Comparison of ENCODE assay signal across 31 mouse cellular contexts in the genomic region with DNA sequence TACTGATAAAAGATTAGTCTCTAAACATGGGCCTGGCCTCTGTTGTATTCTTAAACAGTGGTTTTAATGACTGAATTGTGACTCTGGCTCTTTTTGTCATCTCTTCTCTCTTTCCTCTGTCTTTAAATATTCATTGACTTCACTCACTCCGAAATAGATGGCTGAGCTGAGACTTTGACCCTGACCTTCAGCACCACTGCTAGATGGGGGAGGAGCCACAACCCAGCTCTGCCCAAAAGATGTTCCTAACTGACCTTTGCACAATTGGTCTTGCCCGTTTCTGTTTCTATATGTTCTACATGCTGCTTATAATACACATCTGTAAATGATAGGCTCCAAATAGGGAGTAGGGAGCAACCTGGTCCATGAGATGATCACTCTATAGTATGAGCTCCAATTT.
DNase-seq lines count a peak whose midpoint lies in the region; ATAC-seq lines count a peak whose summit lies in the region.
"Had no signal": no experiment of that assay in that cellular context is flagged by ENCODE, and none has a peak within 500 bp of the region (broad histone marks: within the 10 kb centered on the region; RNA-seq: fewer than 3 reads in every experiment).

No protein-coding gene starts in this region.

- 39% methylated on average over 2 of the region's 2 CpGs for WGBS in kidney, embryonic 15.5 days

- H3K27ac ChIP-seq in kidney, embryonic 15.5 days = no peak overlapping the region
- H3K27ac ChIP-seq: embryonic facial prominence, embryonic 13.5 days; gastrocnemius, adult 2 months; hindbrain, embryonic 13.5 days; left cerebral cortex, adult 2 months; liver, embryonic 15.5 days; lung, embryonic 15.5 days; midbrain, embryonic 13.5 days; neural tube, embryonic 13.5 days; stomach, postnatal 0 days had no signal

- no peak for ATAC-seq in kidney, embryonic 15.5 days (replicated peaks; ENCODE audit: low FRiP score)
- ATAC-seq: forebrain, embryonic 16.5 days; intestine, postnatal 0 days; midbrain, embryonic 13.5 days had no signal

- no peaks in the 10 kb centered on the region for H3K27me3 ChIP-seq in kidney, embryonic 15.5 days
- H3K27me3 ChIP-seq: embryonic facial prominence, embryonic 13.5 days; heart, embryonic 12.5 days; hindbrain, embryonic 13.5 days; liver, embryonic 15.5 days; lung, embryonic 15.5 days; megakaryocyte, embryonic 14.5 days; midbrain, embryonic 13.5 days; neural tube, embryonic 13.5 days had no signal

- no peak overlapping the region for H3K4me2 ChIP-seq in kidney, embryonic 15.5 days
- H3K4me2 ChIP-seq: embryonic facial prominence, embryonic 13.5 days; heart, embryonic 12.5 days; hindbrain, embryonic 13.5 days; liver, embryonic 15.5 days; lung, embryonic 15.5 days; midbrain, embryonic 13.5 days; neural tube, embryonic 13.5 days had no signal

- no peaks in the 10 kb centered on the region for H3K9me3 ChIP-seq in kidney, embryonic 15.5 days (replicated peaks)
- H3K9me3 ChIP-seq: embryonic facial prominence, embryonic 13.5 days; heart, embryonic 12.5 days; hindbrain, embryonic 13.5 days; liver, embryonic 15.5 days; lung, embryonic 15.5 days; midbrain, embryonic 13.5 days; neural tube, embryonic 13.5 days had no signal

- H3K36me3 ChIP-seq in kidney, embryonic 15.5 days = no peaks in the 10 kb centered on the region
- H3K36me3 ChIP-seq: embryonic facial prominence, embryonic 13.5 days; heart, embryonic 12.5 days; hindbrain, embryonic 13.5 days; liver, embryonic 15.5 days; lung, embryonic 15.5 days; midbrain, embryonic 13.5 days; neural tube, embryonic 13.5 days had no signal

- intact Hi-C loops in left cerebral cortex, postnatal 14 days (cut with DNase I) = no loop called here

- H3K4me3 ChIP-seq in kidney, embryonic 15.5 days (replicated peaks) = no peak overlapping the region
- H3K4me3 ChIP-seq: embryonic facial prominence, embryonic 13.5 days; gastrocnemius, adult 2 months; heart, embryonic 12.5 days; hindbrain, embryonic 13.5 days; left cerebral cortex, adult 2 months; liver, embryonic 15.5 days; lung, embryonic 15.5 days; megakaryocyte, embryonic 14.5 days; midbrain, embryonic 13.5 days; neural tube, embryonic 13.5 days had no signal

- H3K9ac ChIP-seq in kidney, embryonic 15.5 days = no peak overlapping the region
- H3K9ac ChIP-seq: embryonic facial prominence, embryonic 13.5 days; heart, embryonic 12.5 days; hindbrain, embryonic 13.5 days; liver, embryonic 15.5 days; lung, embryonic 15.5 days; midbrain, embryonic 13.5 days; neural tube, embryonic 13.5 days had no signal

- peak; percentile 68 for DNase-seq in kidney, adult 11 months
- DNase-seq in ES-CJ7 (ENCODE audit: low read depth, low spot score) (peak; percentile 18), ZHBTc4 (ENCODE audit: low read depth, low spot score) (peak; percentile 20)
- DNase-seq in kidney, postnatal 14 days = peak; percentile 65
- DNase-seq in left cerebral cortex, postnatal 14 days (ENCODE audit: low spot score in 2 of 2) = no peak
- DNase-seq in layer of hippocampus, adult 8-10 months (ENCODE audit: low spot score in 2 of 2) = no peak
- DNase-seq: B cell, adult 2 months; cerebellum, adult 18-20 months; cerebellum, postnatal 10 days; gastrocnemius, adult 2 months; gastrocnemius, postnatal 36 days; heart, adult 18-20 months; heart, postnatal 4 days; left cerebral cortex, postnatal 4 days; lung, postnatal 36 days; right cerebral cortex, postnatal 4 days; thymus, adult 18-20 months; thymus, postnatal 25 days had no signal

- H3K4me1 ChIP-seq in kidney, embryonic 15.5 days = no peaks in the 10 kb centered on the region
- H3K4me1 ChIP-seq: embryonic facial prominence, embryonic 13.5 days; heart, embryonic 12.5 days; hindbrain, embryonic 13.5 days; liver, embryonic 15.5 days; lung, embryonic 15.5 days; megakaryocyte, embryonic 14.5 days had no signal

Comparison
In these comparisons a context has a peak if more than half of its experiments do, and no peak if none do; other contexts are left out.
1. DNase-seq: peak in kidney, adult 11 months (single experiment), ES-CJ7 (single experiment), ZHBTc4 (single experiment) and kidney, postnatal 14 days (single experiment); none in left cerebral cortex, postnatal 14 days (0 of 2) and layer of hippocampus, adult 8-10 months (0 of 2).